Mouse (Mus musculus) small intestine, adult 2 months (tissue): ENCODE data around the gene Fhad1.

ENCODE experiments used
- CTCF ChIP-seq: fragments of 200-500 bp; IDR thresholded peaks from 2 replicates; pipeline ENCODE4 v1.5.1; 2012; ENCODE audit warnings: low read depth, mild to moderate bottlenecking, control low read depth, inconsistent platforms, low read length, moderate library complexity, mixed read lengths; ENCODE audit not compliant: insufficient replicate concordance, insufficient read length; ENCODE audit errors: extremely low read depth
- POLR2A ChIP-seq: fragments of 200-500 bp; IDR thresholded peaks from 2 replicates; pipeline ENCODE4 v1.6.1; 2012; ENCODE audit warnings: low read depth, mild to moderate bottlenecking, control low read depth, inconsistent platforms, low read length, moderate library complexity

GRCm38 (mm10) chr4:141996086-141996485 is 18.8 kb downstream of the Fhad1 start:
- no peak for TF ChIP-seq POLR2A
- TF ChIP-seq CTCF = no peak
